Comparison of ENCODE assay signal across 12 mouse cellular contexts in the genomic region with DNA sequence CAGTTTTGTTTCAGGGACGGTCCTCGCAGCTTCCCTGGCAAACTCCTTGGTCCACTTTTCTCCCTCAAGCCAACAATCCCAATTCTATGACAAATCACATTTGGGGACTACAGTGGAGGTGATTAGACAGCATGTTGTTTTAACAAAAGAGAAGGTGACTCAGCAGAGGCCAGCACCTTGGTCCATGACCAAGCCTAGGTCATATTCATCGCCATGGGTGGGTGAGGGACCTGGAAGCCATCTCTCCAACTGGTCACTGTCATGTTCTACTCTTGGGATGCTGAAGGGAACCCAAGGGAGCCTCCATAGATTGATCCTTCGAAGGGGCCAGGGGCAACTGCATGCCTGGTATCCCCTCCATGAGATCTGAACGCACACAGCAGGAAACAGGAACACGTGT. TPM values are rescaled to one million over a fixed set of nuclear protein-coding genes. Genes with fewer than 3 reads are reported as not detected.
A peak's percentile ranks its signal among the peaks of the same experiment; 100 is the strongest.
DNase-seq lines count a peak whose midpoint lies in the region; ATAC-seq and TF ChIP-seq lines count a peak whose summit lies in the region.
"Had no signal": no experiment of that assay in that cellular context is flagged by ENCODE, and none has a peak within 500 bp of the region (broad histone marks: within the 10 kb centered on the region; RNA-seq: fewer than 3 reads in every experiment).

No protein-coding gene starts in this region.

- no peaks in the 10 kb centered on the region for H3K27me3 ChIP-seq in forebrain, embryonic 10.5 days (ENCODE audit: poor library complexity, severe bottlenecking)
- H3K27me3 ChIP-seq in forebrain, embryonic 16.5 days (replicated peaks; ENCODE audit: control insufficient read depth, insufficient read depth, low read length), result no peaks in the 10 kb centered on the region
- H3K27me3 ChIP-seq in hindbrain, embryonic 16.5 days (replicated peaks; ENCODE audit: control insufficient read depth, insufficient read depth, low read length), result no peaks in the 10 kb centered on the region
- H3K27me3 ChIP-seq: Patski; stomach, embryonic 15.5 days had no signal

- no peak for DNase-seq in forebrain, embryonic 10.5 days (ENCODE audit: extremely low spot score, low spot score)
- no peak for DNase-seq in left cerebral cortex, adult 2 months (ENCODE audit: extremely low spot score in 1 of 2, low spot score in 2 of 2)
- DNase-seq in left cerebral cortex, adult 9 months (ENCODE audit: low spot score in 2 of 2), result no peak
- no peak for DNase-seq in spleen, postnatal 36 days (ENCODE audit: low spot score in 2 of 2)
- DNase-seq in frontal cortex, adult 2 months (ENCODE audit: extremely low spot score in 1 of 2, low spot score in 1 of 2), result no peak
- DNase-seq: adrenal gland, postnatal 14 days; liver, postnatal 0 days had no signal

- peak overlapping the region; percentile 63; the same call in 1 of the 2 replicates for H3K27ac ChIP-seq in forebrain, embryonic 10.5 days
- no peak overlapping the region; the same call in 1 of the 2 replicates for H3K27ac ChIP-seq in forebrain, embryonic 16.5 days (ENCODE audit: low read length)
- peak overlapping the region; percentile 80 for H3K27ac ChIP-seq in left cerebral cortex, adult 2 months
- peak overlapping the region; percentile 67 for H3K27ac ChIP-seq in hindbrain, embryonic 16.5 days (ENCODE audit: low read depth, low read length)
- H3K27ac ChIP-seq in olfactory bulb, adult 2 months (ENCODE audit: insufficient read depth, low read depth, low read length), result peak overlapping the region; percentile 88
- H3K27ac ChIP-seq: stomach, embryonic 15.5 days had no signal

- intact Hi-C loops in left cerebral cortex, adult 2 months (cut with DNase I), result no loop called here

- 93% methylated on average over 6 of the region's 6 CpGs for WGBS in forebrain, embryonic 10.5 days
- WGBS in forebrain, embryonic 16.5 days, result 93% methylated on average over 6 of the region's 6 CpGs
- 83% methylated on average over 6 of the region's 6 CpGs for WGBS in hindbrain, embryonic 16.5 days
- WGBS in olfactory bulb, adult 2 months, result 77% methylated on average over 6 of the region's 6 CpGs

- peaks cover 72% of the 10 kb centered on the region for H3K4me1 ChIP-seq in forebrain, embryonic 10.5 days
- H3K4me1 ChIP-seq in forebrain, embryonic 16.5 days (replicated peaks; ENCODE audit: control insufficient read depth, insufficient read depth, low read length), result peaks cover 55% of the 10 kb centered on the region
- peaks cover 53% of the 10 kb centered on the region for H3K4me1 ChIP-seq in hindbrain, embryonic 16.5 days (ENCODE audit: control insufficient read depth, insufficient read depth, low read depth, low read length)
- H3K4me1 ChIP-seq in olfactory bulb, adult 2 months (ENCODE audit: control insufficient read depth, insufficient read depth, low read length), result peaks cover 73% of the 10 kb centered on the region

- ATAC-seq in forebrain, embryonic 16.5 days, result no peak
- no peak for ATAC-seq in hindbrain, embryonic 16.5 days
- ATAC-seq: liver, postnatal 0 days; Patski had no signal

- no peaks in the 10 kb centered on the region for H3K9me3 ChIP-seq in forebrain, embryonic 10.5 days
- H3K9me3 ChIP-seq in forebrain, embryonic 16.5 days (ENCODE audit: control insufficient read depth, low read length), result no peaks in the 10 kb centered on the region
- no peaks in the 10 kb centered on the region for H3K9me3 ChIP-seq in hindbrain, embryonic 16.5 days (ENCODE audit: control insufficient read depth, low read length)
- H3K9me3 ChIP-seq: stomach, embryonic 15.5 days had no signal

- no peak overlapping the region; the same call in 1 of the 2 replicates for H3K4me2 ChIP-seq in forebrain, embryonic 16.5 days (ENCODE audit: low read length)
- H3K4me2 ChIP-seq in hindbrain, embryonic 16.5 days (ENCODE audit: low read length), result peak overlapping the region; percentile 40; the same call in 1 of the 2 replicates

- no peak overlapping the region for H3K4me3 ChIP-seq in forebrain, embryonic 10.5 days
- no peak overlapping the region for H3K4me3 ChIP-seq in forebrain, embryonic 16.5 days (replicated peaks; ENCODE audit: low read length)
- H3K4me3 ChIP-seq in left cerebral cortex, adult 2 months, result no peak overlapping the region
- no peak overlapping the region for H3K4me3 ChIP-seq in hindbrain, embryonic 16.5 days (ENCODE audit: low read length)
- no peak overlapping the region for H3K4me3 ChIP-seq in olfactory bulb, adult 2 months (ENCODE audit: insufficient read depth, low read depth, low read length)
- H3K4me3 ChIP-seq: stomach, embryonic 15.5 days had no signal

- peaks cover 60% of the 10 kb centered on the region for H3K36me3 ChIP-seq in forebrain, embryonic 10.5 days (replicated peaks)
- H3K36me3 ChIP-seq in forebrain, embryonic 16.5 days (ENCODE audit: control insufficient read depth, insufficient read depth), result peaks cover 12% of the 10 kb centered on the region
- H3K36me3 ChIP-seq in hindbrain, embryonic 16.5 days (ENCODE audit: control insufficient read depth, insufficient read depth, low read length), result peaks cover 3% of the 10 kb centered on the region; the same call in 1 of the 2 replicates

- no peak for TF ChIP-seq POLR2A in olfactory bulb, adult 2 months (IDR thresholded peaks at IDR 0.05; ENCODE audit: insufficient read depth, low read depth, low read length)

- TF ChIP-seq CTCF in left cerebral cortex, adult 2 months (IDR thresholded peaks at IDR 0.05), result no peak
- TF ChIP-seq CTCF in olfactory bulb, adult 2 months (IDR thresholded peaks at IDR 0.05; ENCODE audit: insufficient read depth, low read depth, low read length), result no peak

- no peak overlapping the region; the same call in 1 of the 2 replicates for H3K9ac ChIP-seq in forebrain, embryonic 16.5 days (replicated peaks; ENCODE audit: low read depth, low read length)
- peak overlapping the region; percentile 11 for H3K9ac ChIP-seq in hindbrain, embryonic 16.5 days (ENCODE audit: low read depth, low read length)
- H3K9ac ChIP-seq: liver, postnatal 0 days; stomach, embryonic 15.5 days had no signal

RNA-seq across cellular contexts. Expression of gene Tmem201, which starts 3.6 kb away (rescaled TPM):
- polyA plus RNA-seq in forebrain, embryonic 10.5 days (2016; fragmentation: Nextera tagmentation; extraction: Ambion mirVana), result 38.7 and 42.7 TPM in 2 replicates
- 37.3 and 43.5 TPM in 2 replicates for polyA plus RNA-seq in forebrain, embryonic 16.5 days (2015; fragmentation: Nextera tagmentation; extraction: Ambion mirVana)
- total RNA-seq in left cerebral cortex, adult 2 months (2021), result 10 to 100 TPM; 63.3 to 67.9 TPM
- 43.9 and 49.7 TPM in 2 replicates for polyA plus RNA-seq in hindbrain, embryonic 16.5 days (2015; fragmentation: Nextera tagmentation; extraction: Ambion mirVana)
- not detected in 2 replicates for polyA plus RNA-seq in olfactory bulb, adult 2 months (2012; ENCODE audit: insufficient read depth, insufficient read length, low replicate concordance, missing spikeins)
- polyA plus RNA-seq in frontal cortex, adult 2 months (2012; rRNA removed), result 78.2 and 79.6 TPM in 2 replicates

RNA-seq across cellular contexts. Expression of gene Pik3cd, which starts 31.9 kb away (rescaled TPM):
- 4.3 and 4.6 TPM in 2 replicates for polyA plus RNA-seq in forebrain, embryonic 10.5 days (2016; fragmentation: Nextera tagmentation; extraction: Ambion mirVana)
- 19.5 and 21.0 TPM in 2 replicates for polyA plus RNA-seq in forebrain, embryonic 16.5 days (2015; fragmentation: Nextera tagmentation; extraction: Ambion mirVana)
- total RNA-seq in left cerebral cortex, adult 2 months (2021), result 10 to 100 TPM; 24.6 to 25.4 TPM
- polyA plus RNA-seq in hindbrain, embryonic 16.5 days (2015; fragmentation: Nextera tagmentation; extraction: Ambion mirVana), result 13.1 and 16.3 TPM in 2 replicates
- polyA plus RNA-seq in olfactory bulb, adult 2 months (2012; ENCODE audit: insufficient read depth, insufficient read length, low replicate concordance, missing spikeins), result not detected in 2 replicates
- polyA plus RNA-seq in frontal cortex, adult 2 months (2012; rRNA removed), result 13.5 and 15.2 TPM in 2 replicates

RNA-seq across cellular contexts. Expression of gene Slc25a33, which starts 39.8 kb away (rescaled TPM):
- 13.4 and 15.0 TPM in 2 replicates for polyA plus RNA-seq in forebrain, embryonic 10.5 days (2016; fragmentation: Nextera tagmentation; extraction: Ambion mirVana)
- 22.4 and 22.7 TPM in 2 replicates for polyA plus RNA-seq in forebrain, embryonic 16.5 days (2015; fragmentation: Nextera tagmentation; extraction: Ambion mirVana)
- total RNA-seq in left cerebral cortex, adult 2 months (2021), result 10 to 100 TPM; 25.9 to 30.2 TPM
- polyA plus RNA-seq in hindbrain, embryonic 16.5 days (2015; fragmentation: Nextera tagmentation; extraction: Ambion mirVana), result 33.2 and 37.2 TPM in 2 replicates
- polyA plus RNA-seq in olfactory bulb, adult 2 months (2012; ENCODE audit: insufficient read depth, insufficient read length, low replicate concordance, missing spikeins), result not detected in 2 replicates
- 35.1 and 36.5 TPM in 2 replicates for polyA plus RNA-seq in frontal cortex, adult 2 months (2012; rRNA removed)
